Mouse (Mus musculus): Measurements from ENCODE around the gene Adamts2. TPM values are rescaled to one million over a fixed set of nuclear protein-coding genes. Genes with fewer than 3 reads are reported as not detected.

The Adamts2 gene
- 4.7 and 5.8 TPM in 2 replicates for polyA plus RNA-seq (2015; fragmentation: Nextera tagmentation; extraction: Ambion mirVana)

GRCm38 (mm10) chr11:50601641-50602355 is at the start of gene Adamts2:
Gene Adamts2, plus strand, starts transcription at chr11:50602084.
- Histone ChIP-seq H3K9ac (peak within 1 kb of the TSS; percentile 40), H3K4me3 (replicated peaks) (peak within 1 kb of the TSS; percentile 59), H3K36me3 (no peaks in the 10 kb centered on the region), H3K9me3 (replicated peaks) (no peaks in the 10 kb centered on the region; the same call in 1 of the 2 replicates), H3K4me1 (peaks cover 28% of the 10 kb centered on the region), H3K4me2 (peak within 1 kb of the TSS; percentile 85), H3K27ac (no peak within 1 kb of the TSS), H3K27me3 (peaks cover 77% of the 10 kb centered on the region)
- peak; percentile 75 for ATAC-seq (replicated peaks; ENCODE audit: low FRiP score)
- under 1% methylated on average over 73 of the region's 82 CpGs for WGBS

DNA sequence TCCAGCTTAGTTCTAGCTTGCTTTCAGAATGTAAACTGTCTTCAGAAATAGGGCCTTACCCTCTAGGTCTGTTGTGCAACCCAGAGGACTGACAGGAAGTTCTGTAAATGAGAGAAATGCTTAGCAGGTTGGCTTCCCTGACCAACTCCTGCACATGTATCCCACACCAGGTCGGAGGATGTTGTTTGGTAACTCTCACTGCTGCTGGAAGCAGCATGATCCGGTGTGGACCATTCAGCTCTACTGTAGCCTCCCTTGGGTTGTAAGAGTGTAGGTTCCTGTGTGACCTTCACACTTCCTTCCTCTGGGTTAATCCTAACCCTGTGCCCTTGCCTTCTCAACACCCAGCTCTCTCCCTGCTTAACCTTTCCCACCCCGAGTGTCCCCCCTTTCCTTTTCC is 44.8 kb upstream of the Adamts2 start:
- Histone ChIP-seq H3K4me3 (replicated peaks) (no peak overlapping the region), H3K4me2 (no peak overlapping the region), H3K9ac (no peak overlapping the region), H3K27me3 (no peaks in the 10 kb centered on the region), H3K27ac (no peak overlapping the region), H3K4me1 (no peaks in the 10 kb centered on the region), H3K36me3 (no peaks in the 10 kb centered on the region), H3K9me3 (replicated peaks) (no peaks in the 10 kb centered on the region)
- ATAC-seq (replicated peaks; ENCODE audit: low FRiP score): no peak
- WGBS: 92% methylated on average over 3 of the region's 3 CpGs

DNA sequence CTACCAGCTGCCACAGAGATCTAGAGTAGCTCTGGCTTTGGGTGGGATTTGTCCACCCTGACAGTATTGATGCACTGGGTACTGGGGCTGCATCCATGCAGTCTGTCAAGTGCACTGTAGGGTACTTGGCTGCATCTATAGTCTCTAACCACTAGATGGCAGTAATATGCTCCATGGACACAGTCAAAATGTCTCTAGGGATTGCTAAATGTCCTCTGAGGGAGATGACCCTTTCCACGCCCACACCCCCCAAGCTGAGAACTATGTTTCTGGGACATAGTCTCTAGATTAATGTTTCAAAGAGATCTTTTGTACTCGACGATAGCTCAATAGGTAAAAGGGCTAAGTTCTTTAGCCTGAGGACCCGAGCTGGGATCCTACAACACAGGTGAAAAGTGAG is 42.8 kb upstream of the Adamts2 start:
- ATAC-seq (replicated peaks; ENCODE audit: low FRiP score): no peak
- no peak overlapping the region for H3K4me2 ChIP-seq

DNA sequence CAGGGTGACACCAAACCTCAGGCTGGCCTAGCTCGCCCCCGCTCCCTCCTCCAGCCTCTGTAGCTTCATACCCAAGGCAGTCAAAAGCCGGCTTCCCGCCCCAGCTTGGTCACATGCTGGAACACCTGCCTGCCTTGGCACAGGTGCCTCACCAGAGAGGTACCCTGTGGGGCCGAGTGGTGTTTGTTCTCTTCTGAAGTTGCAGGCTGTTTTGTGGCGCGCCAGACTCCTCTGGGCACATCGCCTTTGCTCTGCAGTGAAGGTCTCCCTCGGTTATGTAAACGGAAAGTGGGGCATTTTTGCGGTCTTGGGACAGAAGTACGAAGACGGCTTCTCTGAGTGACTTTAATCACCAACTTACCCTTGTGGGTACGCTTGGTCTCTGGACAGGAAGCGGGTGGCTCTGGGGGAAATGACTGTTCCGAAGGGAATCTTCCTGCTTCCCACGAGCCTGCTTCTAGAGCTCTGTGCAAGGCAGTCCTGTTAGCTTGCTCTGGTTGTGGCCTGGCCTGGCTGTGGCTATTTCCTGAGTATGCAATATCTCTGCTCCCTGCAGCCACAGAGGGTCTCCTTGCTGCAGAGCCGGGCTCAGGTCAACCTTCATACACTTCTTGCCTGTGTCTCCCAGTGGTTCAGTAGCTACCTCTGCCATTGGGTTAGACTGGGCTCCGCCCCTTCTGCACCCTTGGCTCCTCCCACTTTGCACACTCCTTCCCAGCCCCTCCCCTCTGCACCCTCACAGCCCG is 36.2 kb upstream of the Adamts2 start:
- no peaks in the 10 kb centered on the region for H3K36me3 ChIP-seq
- H3K4me2 ChIP-seq: no peak overlapping the region
- WGBS: 71% methylated on average over 20 of the region's 20 CpGs
- H3K4me1 ChIP-seq: peaks cover 5% of the 10 kb centered on the region; the same call in 1 of the 2 replicates
- no peaks in the 10 kb centered on the region for H3K9me3 ChIP-seq (replicated peaks)
- H3K4me3 ChIP-seq (replicated peaks): no peak overlapping the region
- ATAC-seq (replicated peaks; ENCODE audit: low FRiP score): no peak
- no peaks in the 10 kb centered on the region for H3K27me3 ChIP-seq
- H3K9ac ChIP-seq: no peak overlapping the region
- no peak overlapping the region for H3K27ac ChIP-seq

More for the DNA sequence above, 42.8 kb upstream of the Adamts2 start:
- no peaks in the 10 kb centered on the region for H3K9me3 ChIP-seq (replicated peaks)
- no peaks in the 10 kb centered on the region for H3K36me3 ChIP-seq
- WGBS: 35% methylated on average over 4 of the region's 4 CpGs
- H3K9ac ChIP-seq: no peak overlapping the region
- H3K4me3 ChIP-seq (replicated peaks): no peak overlapping the region
- no peaks in the 10 kb centered on the region for H3K4me1 ChIP-seq
- no peaks in the 10 kb centered on the region for H3K27me3 ChIP-seq
- no peak overlapping the region for H3K27ac ChIP-seq

DNA sequence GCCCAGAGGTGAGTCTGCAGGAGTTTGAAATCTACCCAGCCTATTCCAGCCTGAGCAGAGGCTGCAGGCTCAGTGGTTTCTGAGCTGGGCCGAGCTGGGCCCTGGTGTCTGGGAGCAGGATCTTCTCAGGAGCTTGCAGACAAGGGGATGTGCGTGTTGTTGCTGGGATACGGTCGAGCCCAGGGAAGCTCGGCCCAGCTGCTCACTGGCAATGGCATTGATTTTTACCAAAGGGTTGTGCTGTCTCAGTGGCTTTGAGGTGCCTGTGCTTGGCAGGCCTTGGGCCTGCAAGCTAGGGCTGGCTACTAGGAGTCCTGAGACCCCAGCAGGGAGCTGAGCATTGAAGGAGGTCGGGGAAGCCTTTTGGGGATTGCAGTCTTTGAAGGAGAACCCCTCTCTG is 30.4 kb upstream of the Adamts2 start:
- H3K27me3 ChIP-seq: no peaks in the 10 kb centered on the region
- no peak overlapping the region for H3K9ac ChIP-seq
- 82% methylated on average over 6 of the region's 6 CpGs for WGBS
- H3K4me3 ChIP-seq (replicated peaks): no peak overlapping the region
- H3K9me3 ChIP-seq (replicated peaks): no peaks in the 10 kb centered on the region
- H3K4me2 ChIP-seq: no peak overlapping the region
- H3K4me1 ChIP-seq: peaks cover 5% of the 10 kb centered on the region; the same call in 1 of the 2 replicates
- ATAC-seq (replicated peaks; ENCODE audit: low FRiP score): no peak
- H3K27ac ChIP-seq: no peak overlapping the region
- no peaks in the 10 kb centered on the region for H3K36me3 ChIP-seq

DNA sequence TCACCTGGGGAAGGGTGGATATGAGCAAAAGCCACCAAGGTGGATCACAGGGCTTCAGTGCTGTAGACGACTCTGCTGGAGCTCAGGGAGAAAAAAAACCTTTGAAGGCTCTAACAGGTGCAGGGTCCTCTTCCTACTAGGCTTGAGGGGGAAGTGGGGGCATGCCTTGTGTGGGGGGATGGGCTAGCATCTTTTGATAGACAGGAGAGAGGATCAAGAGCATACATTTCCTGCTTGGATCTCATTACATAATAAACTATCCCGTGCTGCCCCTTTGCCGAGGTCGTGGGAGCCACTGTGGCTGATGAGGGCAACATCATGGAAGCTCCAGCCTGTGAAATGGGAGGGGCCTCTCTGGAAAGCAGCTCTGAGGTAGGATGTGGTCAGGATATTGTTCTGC is 25.4 kb upstream of the Adamts2 start:
- no peak overlapping the region for H3K4me3 ChIP-seq (replicated peaks)
- H3K36me3 ChIP-seq: no peaks in the 10 kb centered on the region
- H3K4me2 ChIP-seq: no peak overlapping the region
- H3K4me1 ChIP-seq: no peaks in the 10 kb centered on the region
- no peak overlapping the region for H3K9ac ChIP-seq
- H3K9me3 ChIP-seq (replicated peaks): no peaks in the 10 kb centered on the region
- 26% methylated on average over 4 of the region's 4 CpGs for WGBS
- H3K27ac ChIP-seq: no peak overlapping the region
- no peak for ATAC-seq (replicated peaks; ENCODE audit: low FRiP score)
- no peaks in the 10 kb centered on the region for H3K27me3 ChIP-seq

GRCm38 (mm10) chr11:50587026-50587425 is 14.9 kb upstream of the Adamts2 start:
- Histone ChIP-seq H3K4me2 (no peak overlapping the region), H3K27me3 (no peaks in the 10 kb centered on the region), H3K4me1 (0 out of 2 replicates have a peak, but pooled peaks cover 3% of the 10 kb centered on the region), H3K9me3 (replicated peaks) (no peaks in the 10 kb centered on the region), H3K27ac (no peak overlapping the region), H3K9ac (no peak overlapping the region), H3K36me3 (no peaks in the 10 kb centered on the region), H3K4me3 (replicated peaks) (no peak overlapping the region)
- 55% methylated on average over 7 of the region's 7 CpGs for WGBS
- no peak for ATAC-seq (replicated peaks; ENCODE audit: low FRiP score)

DNA sequence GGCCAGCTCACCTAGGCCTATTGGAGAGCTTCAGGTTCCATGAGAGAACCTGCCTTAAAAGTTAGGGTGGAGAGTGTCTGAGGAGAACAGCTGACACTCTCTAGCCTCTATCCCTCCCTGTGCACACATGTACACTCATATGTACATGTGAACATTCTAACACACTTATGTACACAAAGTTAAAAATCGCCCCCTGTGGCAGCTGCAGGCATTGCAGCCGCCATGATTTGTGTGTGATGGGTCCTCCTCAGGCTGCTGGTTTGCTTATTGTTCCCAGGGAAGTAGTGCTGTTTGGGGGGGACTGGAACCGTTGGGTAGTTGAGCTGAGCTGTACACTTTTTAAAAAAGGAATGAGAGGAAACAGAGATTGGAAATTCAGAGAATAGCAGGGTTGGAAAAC is 14.1 kb upstream of the Adamts2 start:
- WGBS: 20% methylated on average over 3 of the region's 3 CpGs

DNA sequence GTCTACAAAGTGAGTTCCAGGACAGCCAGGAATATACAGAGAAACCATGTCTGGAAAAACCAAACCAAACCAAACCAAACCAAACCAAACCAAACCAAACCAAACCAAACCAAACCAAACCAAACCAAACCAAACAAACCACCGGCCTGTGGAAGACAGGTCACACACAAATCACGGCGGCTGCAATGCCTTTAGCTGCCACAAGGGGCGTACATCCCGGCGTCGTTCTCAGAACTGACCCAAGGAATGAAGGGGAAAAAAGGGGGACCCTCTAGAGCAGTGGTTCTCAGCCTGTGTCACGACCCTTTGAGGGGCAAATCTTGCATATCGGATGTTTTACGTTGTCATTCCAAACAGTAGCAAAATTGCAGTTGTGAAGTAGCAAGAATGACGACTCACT is 12.8 kb upstream of the Adamts2 start:
- 0 out of 2 replicates have a peak, but pooled peaks cover 6% of the 10 kb centered on the region for H3K4me1 ChIP-seq
- no peak overlapping the region for H3K4me2 ChIP-seq
- ATAC-seq (replicated peaks; ENCODE audit: low FRiP score): no peak
- H3K36me3 ChIP-seq: no peaks in the 10 kb centered on the region
- WGBS: 41% methylated on average over 11 of the region's 11 CpGs
- no peak overlapping the region for H3K27ac ChIP-seq
- H3K4me3 ChIP-seq (replicated peaks): no peak overlapping the region
- H3K9me3 ChIP-seq (replicated peaks): no peaks in the 10 kb centered on the region
- H3K27me3 ChIP-seq: no peaks in the 10 kb centered on the region
- no peak overlapping the region for H3K9ac ChIP-seq

More for the DNA sequence above, 14.1 kb upstream of the Adamts2 start:
- Histone ChIP-seq H3K27me3 (no peaks in the 10 kb centered on the region), H3K9me3 (replicated peaks) (no peaks in the 10 kb centered on the region), H3K4me1 (0 out of 2 replicates have a peak, but pooled peaks cover 3% of the 10 kb centered on the region), H3K9ac (no peak overlapping the region), H3K36me3 (no peaks in the 10 kb centered on the region), H3K27ac (no peak overlapping the region), H3K4me2 (no peak overlapping the region), H3K4me3 (replicated peaks) (no peak overlapping the region)
- no peak for ATAC-seq (replicated peaks; ENCODE audit: low FRiP score)

DNA sequence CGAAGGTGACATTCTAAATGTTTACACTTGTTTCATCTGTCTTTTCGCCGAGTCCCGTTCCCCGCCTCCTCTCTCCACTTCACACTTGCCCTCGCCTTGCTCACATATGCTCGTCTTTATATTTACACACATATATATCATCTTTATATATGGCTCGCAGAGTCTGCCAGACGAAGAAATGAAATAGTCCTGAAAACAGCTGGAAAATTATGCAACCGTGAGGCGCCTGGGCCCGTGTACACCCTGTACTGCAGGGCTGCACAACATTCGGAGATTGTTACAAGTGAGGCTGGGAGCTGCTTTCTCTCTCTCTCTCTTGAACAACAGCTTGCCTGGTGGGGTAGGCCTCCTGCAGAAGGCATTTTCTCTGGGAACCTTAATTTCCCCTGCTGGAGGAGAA is 10.8 kb upstream of the Adamts2 start:
- ATAC-seq (replicated peaks; ENCODE audit: low FRiP score): no peak
- H3K27me3 ChIP-seq: 0 out of 2 replicates have a peak, but pooled peaks cover 4% of the 10 kb centered on the region
- no peak overlapping the region for H3K4me3 ChIP-seq (replicated peaks)
- no peak overlapping the region for H3K9ac ChIP-seq
- 0 out of 2 replicates have a peak, but pooled peaks cover 6% of the 10 kb centered on the region for H3K4me1 ChIP-seq
- no peaks in the 10 kb centered on the region for H3K9me3 ChIP-seq (replicated peaks)
- no peaks in the 10 kb centered on the region for H3K36me3 ChIP-seq
- no peak overlapping the region for H3K4me2 ChIP-seq
- no peak overlapping the region for H3K27ac ChIP-seq
- 59% methylated on average over 13 of the region's 13 CpGs for WGBS

GRCm38 (mm10) chr11:50592892-50593553 is 8.9 kb upstream of the Adamts2 start:
- H3K27ac ChIP-seq: no peak overlapping the region
- no peak overlapping the region for H3K9ac ChIP-seq
- H3K27me3 ChIP-seq: 0 out of 2 replicates have a peak, but pooled peaks cover 4% of the 10 kb centered on the region
- no peaks in the 10 kb centered on the region for H3K9me3 ChIP-seq (replicated peaks)
- WGBS: 71% methylated on average over 16 of the region's 16 CpGs
- H3K36me3 ChIP-seq: no peaks in the 10 kb centered on the region
- H3K4me3 ChIP-seq (replicated peaks): no peak overlapping the region
- ATAC-seq (replicated peaks; ENCODE audit: low FRiP score): no peak
- H3K4me2 ChIP-seq: no peak overlapping the region
- 0 out of 2 replicates have a peak, but pooled peaks cover 6% of the 10 kb centered on the region for H3K4me1 ChIP-seq

DNA sequence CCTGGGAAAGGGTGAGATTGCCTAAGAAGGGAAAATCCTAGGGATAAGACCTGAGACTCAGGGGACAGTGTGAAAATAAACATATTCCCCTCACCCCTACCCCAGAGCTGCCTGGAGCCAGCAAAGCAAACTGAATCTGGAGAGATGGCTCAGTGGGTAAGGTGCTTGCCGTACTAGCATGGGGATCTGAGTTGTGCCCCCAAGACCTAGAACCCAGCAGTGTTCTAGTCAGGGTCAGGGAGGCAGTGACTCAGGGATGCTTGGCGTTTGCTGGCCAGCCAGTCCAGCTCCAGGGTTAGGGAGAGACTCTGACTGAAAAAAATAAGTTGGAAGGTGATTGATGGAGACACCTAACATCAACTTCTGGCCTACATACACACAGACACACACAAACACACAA is 5.3 kb upstream of the Adamts2 start:
- Histone ChIP-seq H3K4me2 (no peak overlapping the region), H3K27me3 (peaks cover 32% of the 10 kb centered on the region), H3K4me1 (peaks cover 9% of the 10 kb centered on the region), H3K27ac (no peak overlapping the region), H3K9me3 (replicated peaks) (no peaks in the 10 kb centered on the region; the same call in 1 of the 2 replicates), H3K4me3 (replicated peaks) (no peak overlapping the region), H3K9ac (no peak overlapping the region), H3K36me3 (no peaks in the 10 kb centered on the region)
- WGBS: 81% methylated on average over 2 of the region's 2 CpGs
- no peak for ATAC-seq (replicated peaks; ENCODE audit: low FRiP score)
